Mouse (Mus musculus) heart, embryonic 14.5 days (tissue): Measurements from ENCODE around the gene Metap2. TPM values are rescaled to one million over a fixed set of nuclear protein-coding genes. Genes with fewer than 3 reads are reported as not detected.
A peak's percentile ranks its signal among the peaks of the same experiment; 100 is the strongest.
"Not testable (repeated sequence)": the region's sequence is repeated elsewhere in the genome, so short reads cannot be mapped to it uniquely, and the experiment has no call there.

Source experiments
- ATAC-seq: fragments of 200-750 bp; cut with Nextera tagmentation; 2 replicates; pipeline ENCODE4 v1.8.0; 2017; ENCODE audit warnings: low read depth, moderate TSS enrichment; ENCODE audit not compliant: insufficient number of reproducible peaks, insufficient read depth, low FRiP score
- H3K27ac ChIP-seq, 2 experiments: fragments of 200-500 bp in 1 of 2; fragments of 300-500 bp in 1 of 2; sonication (generic) in 1 of 2; replicated peaks in 1 of 2; 2 replicates each; pipeline ENCODE4 v1.5.1; 2012 to 2014; ENCODE audit warnings: low read depth in 2 of 2, low read length in 2 of 2, control low read depth in 1 of 2, mild to moderate bottlenecking in 1 of 2, mixed read lengths in 1 of 2; ENCODE audit not compliant: control insufficient read depth in 1 of 2, insufficient read depth in 1 of 2
- H3K27me3 ChIP-seq: fragments of 300-500 bp; sonication (generic); 2 replicates; pipeline ENCODE4 v1.6.1; 2014; ENCODE audit warnings: mild to moderate bottlenecking, low read length, control low read depth; ENCODE audit not compliant: control insufficient read depth, insufficient read depth
- H3K36me3 ChIP-seq: fragments of 300-500 bp; sonication (generic); 2 replicates; pipeline ENCODE4 v1.6.1; 2014; ENCODE audit warnings: mild to moderate bottlenecking, control low read depth, low read length, mixed read lengths; ENCODE audit not compliant: control insufficient read depth, insufficient read depth
- H3K4me1 ChIP-seq, 2 experiments: fragments of 200-500 bp in 1 of 2; fragments of 300-500 bp in 1 of 2; sonication (generic) in 1 of 2; 2 replicates each; pipeline ENCODE4 v1.6.1; 2012 to 2014; ENCODE audit warnings: low read length in 2 of 2, control low read depth in 1 of 2, mixed read lengths in 1 of 2; ENCODE audit not compliant: control insufficient read depth in 2 of 2, insufficient read depth in 2 of 2
- H3K4me2 ChIP-seq: fragments of 300-500 bp; sonication (generic); 2 replicates; pipeline ENCODE4 v1.6.1; 2014; ENCODE audit warnings: mild to moderate bottlenecking, low read length
- H3K4me3 ChIP-seq, 2 experiments: fragments of 200-500 bp in 1 of 2; fragments of 300-500 bp in 1 of 2; sonication (generic) in 1 of 2; 2 replicates each; pipeline ENCODE4 v1.5.1; 2012 to 2014; ENCODE audit warnings: low read length in 2 of 2, mild to moderate bottlenecking in 2 of 2, control low read depth in 1 of 2, low read depth in 1 of 2, moderate library complexity in 1 of 2; ENCODE audit not compliant: control insufficient read depth in 1 of 2, insufficient read depth in 1 of 2
- H3K9ac ChIP-seq: fragments of 300-500 bp; sonication (generic); 2 replicates; pipeline ENCODE4 v1.6.1; 2014; ENCODE audit warnings: mild to moderate bottlenecking, low read length
- H3K9me3 ChIP-seq: fragments of 300-500 bp; sonication (generic); 2 replicates; pipeline ENCODE4 v1.6.1; 2016; ENCODE audit warnings: low read length, control low read depth; ENCODE audit not compliant: control insufficient read depth
- WGBS: fragments of 180-500 bp; shearing (Covaris S2); extraction: QIAGEN DNeasy Blood & Tissue Kit; methylation state at CpG from one replicate; pipeline ENCODE4 v1.1.7; 2014; 5-methylcytosine and 5-hydroxymethylcytosine counted together
- polyA plus RNA-seq: library from polyadenylated mRNA; unstranded; fragments of >200 nt; fragmentation: Nextera tagmentation; extraction: Ambion mirVana; gene quantifications from 2 replicates; pipeline ENCODE4 v1.2.1, GENCODE M21; 2014

The Metap2 gene
- polyA plus RNA-seq, 1 experiment from 2014 or later: 159 TPM

GRCm38 (mm10) chr10:93846706-93847105 lies 50.2 kb downstream of the Metap2 start:
- Histone ChIP-seq H3K27ac (no peak overlapping the region), H3K4me2 (no peak overlapping the region), H3K9ac (no peak overlapping the region), H3K4me3 (no peak overlapping the region), H3K9me3 (peaks cover 17% of the 10 kb centered on the region), H3K36me3 (no peaks in the 10 kb centered on the region), H3K27me3 (no peaks in the 10 kb centered on the region), H3K4me1 (no peaks in the 10 kb centered on the region)
- WGBS: 91% methylated on average over 13 of the region's 13 CpGs
- no peak for ATAC-seq

- H3K4me2 ChIP-seq, ATAC-seq, H3K27ac ChIP-seq, H3K9me3 ChIP-seq, H3K36me3 ChIP-seq, H3K4me3 ChIP-seq, H3K9ac ChIP-seq, H3K4me1 ChIP-seq: not testable (repeated sequence)
- WGBS: 88% methylated on average over 7 of the region's 7 CpGs
- H3K27me3 ChIP-seq: peaks cover 65% of the 10 kb centered on the region
These were observed 61.8 kb downstream of the Metap2 start for GRCm38 (mm10) chr10:93835115-93835514.

- H3K9me3 ChIP-seq: no peaks in the 10 kb centered on the region
- peaks cover 72% of the 10 kb centered on the region for H3K27me3 ChIP-seq
- no peaks in the 10 kb centered on the region for H3K36me3 ChIP-seq
- no peak for ATAC-seq
- H3K9ac ChIP-seq: peak overlapping the region; percentile 62
- H3K4me1 ChIP-seq: peaks cover 6 to 9% of the 10 kb centered on the region in 2 experiments; a peak in 2 of 4 replicates
- H3K4me2 ChIP-seq: peak overlapping the region; percentile 100
- peak overlapping the region; percentile 67 to 78 for H3K4me3 ChIP-seq
- WGBS: 10% methylated on average over 13 of the region's 13 CpGs
- no peak overlapping the region for H3K27ac ChIP-seq
These were observed 62.5 kb downstream of the Metap2 start for GRCm38 (mm10) chr10:93834394-93834745.

- peak overlapping the region; percentile 100 for H3K4me2 ChIP-seq
- peaks cover 6 to 9% of the 10 kb centered on the region in 2 experiments; a peak in 2 of 4 replicates for H3K4me1 ChIP-seq
- H3K27me3 ChIP-seq: peaks cover 72% of the 10 kb centered on the region
- peak overlapping the region; percentile 67 to 78 for H3K4me3 ChIP-seq
- no peaks in the 10 kb centered on the region for H3K36me3 ChIP-seq
- peak overlapping the region; percentile 62 for H3K9ac ChIP-seq
- no peaks in the 10 kb centered on the region for H3K9me3 ChIP-seq
- WGBS: under 1% methylated on average over 74 of the region's 75 CpGs
- peak; percentile 79 for ATAC-seq
- H3K27ac ChIP-seq: no peak overlapping the region
These were observed 63.0 kb downstream of the Metap2 start for GRCm38 (mm10) chr10:93833699-93834393.

GRCm38 (mm10) chr10:93833370-93833698 lies 63.6 kb downstream of the Metap2 start:
- H3K36me3 ChIP-seq: no peaks in the 10 kb centered on the region
- peak overlapping the region; percentile 62; the same call in 1 of the 2 replicates for H3K9ac ChIP-seq
- H3K27ac ChIP-seq: no peak overlapping the region
- H3K4me1 ChIP-seq: peaks cover 6 to 9% of the 10 kb centered on the region in 2 experiments; a peak in 2 of 4 replicates
- peaks cover 72% of the 10 kb centered on the region for H3K27me3 ChIP-seq
- H3K4me2 ChIP-seq: peak overlapping the region; percentile 100
- H3K4me3 ChIP-seq: peak overlapping the region; percentile 67 to 78
- WGBS: 4% methylated on average over 16 of the region's 16 CpGs
- H3K9me3 ChIP-seq: no peaks in the 10 kb centered on the region
- ATAC-seq: no peak

GRCm38 (mm10) chr10:93832811-93833210 lies 64.1 kb downstream of the Metap2 start:
- no peak overlapping the region for H3K27ac ChIP-seq
- H3K9me3 ChIP-seq: no peaks in the 10 kb centered on the region
- no peak overlapping the region for H3K4me3 ChIP-seq
- no peaks in the 10 kb centered on the region for H3K36me3 ChIP-seq
- no peak overlapping the region for H3K9ac ChIP-seq
- 40% methylated on average over 9 of the region's 9 CpGs for WGBS
- H3K27me3 ChIP-seq: peaks cover 72% of the 10 kb centered on the region
- 0 out of 2 replicates have a peak overlapping the region, but pooled peaks have one; percentile 100 for H3K4me2 ChIP-seq
- no peak for ATAC-seq
- peaks cover 6 to 9% of the 10 kb centered on the region in 2 experiments; a peak in 2 of 4 replicates for H3K4me1 ChIP-seq

GRCm38 (mm10) chr10:93831730-93832574 lies 64.9 kb downstream of the Metap2 start:
- 6% methylated on average over 18 of the region's 18 CpGs for WGBS
- no peaks in the 10 kb centered on the region for H3K9me3 ChIP-seq
- peak overlapping the region; percentile 5 to 16; a peak in 3 of 4 replicates for H3K4me3 ChIP-seq
- no peak overlapping the region for H3K27ac ChIP-seq
- H3K4me2 ChIP-seq: peak overlapping the region; percentile 49
- no peak overlapping the region for H3K9ac ChIP-seq
- H3K36me3 ChIP-seq: no peaks in the 10 kb centered on the region
- peaks cover 6 to 9% of the 10 kb centered on the region in 2 experiments; a peak in 2 of 4 replicates for H3K4me1 ChIP-seq
- ATAC-seq: no peak
- peaks cover 71% of the 10 kb centered on the region for H3K27me3 ChIP-seq
